Mouse (Mus musculus): ENCODE results near the gene Ankrd55.

- TF ChIP-seq POLR2A (IDR thresholded peaks at IDR 0.05; ENCODE audit: insufficient read depth, low read depth, low read length), result no peak
- TF ChIP-seq CTCF (IDR thresholded peaks at IDR 0.05), result no peak
These were observed 35.1 kb upstream of the Ankrd55 start for GRCm38 (mm10) chr13:112252991-112253620.
